Mouse (Mus musculus) B cell, adult 62 days (primary cell): ENCODE results near the gene Zdhhc8. TPM values are rescaled to one million over a fixed set of nuclear protein-coding genes. Genes with fewer than 3 reads are reported as not detected.

Source experiments
- total RNA-seq: library from RNA; stranded (reverse); gene quantifications from 4 replicates; pipeline ENCODE4 v1.2.4, GENCODE M21; 2023

The Zdhhc8 gene
- 21.8 to 27.4 TPM (median 26.0 TPM) in 4 replicates for total RNA-seq

DNA sequence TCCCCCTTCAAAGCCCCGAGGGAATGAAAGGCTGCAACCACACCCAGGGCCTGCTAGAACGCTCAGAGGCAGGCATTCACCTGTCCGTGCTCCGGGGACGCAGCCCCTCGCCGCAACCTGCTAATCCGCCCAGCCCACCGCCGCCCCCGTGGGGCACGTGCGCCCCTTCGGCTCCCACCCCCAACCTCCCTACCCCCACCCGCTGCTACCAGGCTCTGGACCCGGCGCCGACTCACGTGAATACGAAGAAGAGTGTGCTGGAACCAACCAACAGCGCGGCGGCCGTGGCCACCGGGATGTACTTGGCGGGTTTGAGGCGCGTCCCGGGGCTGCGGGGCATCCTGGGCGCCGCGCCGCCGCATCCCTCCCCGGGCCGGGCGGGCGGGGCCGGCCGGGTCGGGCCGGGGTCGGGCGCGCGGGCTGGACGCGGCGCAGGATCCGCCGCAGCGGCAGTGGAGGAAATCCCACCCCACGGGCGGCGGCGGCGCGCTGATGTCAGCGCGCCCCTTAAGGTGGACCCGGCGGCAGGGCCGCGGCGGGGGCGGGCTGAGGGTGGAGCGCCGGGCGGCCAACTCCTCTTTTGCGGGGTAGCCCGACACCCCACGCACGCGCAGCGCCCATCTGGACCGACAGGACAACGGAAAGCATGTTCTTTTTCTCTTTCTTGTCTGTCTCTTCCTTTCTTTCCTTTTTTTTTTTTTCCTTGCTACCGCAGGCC, at the start of gene Zdhhc8:
Gene Zdhhc8 (minus strand): TSS at position 466 of the 718 bp plus-strand sequence.

GRCm38 (mm10) chr16:18258221-18258620, 23.3 kb upstream of the Zdhhc8 start, which contains the start of gene Gm49776:
Gene Gm49776, minus strand, starts transcription at chr16:18258321.

GRCm38 (mm10) chr16:18248433-18249363, 13.8 kb upstream of the Zdhhc8 start, which contains the start of the genes Trmt2a and Ranbp1:
Gene Trmt2a, plus strand, starts transcription at chr16:18248679.
Gene Ranbp1, minus strand, starts transcription at chr16:18248732.

GRCm38 (mm10) chr16:18217579-18217978, 17.4 kb downstream of the Zdhhc8 start, which contains the start of gene Ccdc188:
Gene Ccdc188, plus strand, starts transcription at chr16:18217879.

Other genes starting within 250 kb of the Zdhhc8 start
- gene Dgcr6, start 182.3 kb downstream of the Zdhhc8 start, total RNA-seq, result 19.8 to 24.5 TPM (median 22.1 TPM) in 4 replicates
- gene Prodh, start 144.9 kb downstream of the Zdhhc8 start, total RNA-seq, result 8.8 to 15.6 TPM (median 12.1 TPM) in 4 replicates
- not detected in 4 replicates for gene Rtn4r, start 107.5 kb downstream of the Zdhhc8 start, total RNA-seq
- not detected in 4 replicates for gene Ccdc188, start 17.3 kb downstream of the Zdhhc8 start, total RNA-seq
- gene Trmt2a, start 13.5 kb upstream of the Zdhhc8 start, total RNA-seq, result 142 to 160 TPM (median 149 TPM) in 4 replicates
- gene Ranbp1, start 13.6 kb upstream of the Zdhhc8 start, total RNA-seq, result 102 to 113 TPM (median 106 TPM) in 4 replicates
- gene Gm49776, start 23.2 kb upstream of the Zdhhc8 start, total RNA-seq, result not detected in 4 replicates
- 35.2 to 42.1 TPM (median 37.9 TPM) in 4 replicates for gene Dgcr8, start 54.1 kb upstream of the Zdhhc8 start, total RNA-seq
- gene Tango2, start 113.0 kb upstream of the Zdhhc8 start, total RNA-seq, result 27.1 to 37.4 TPM (median 31.0 TPM) in 4 replicates
- 4.4 to 7.0 TPM (median 6.1 TPM) in 4 replicates for gene Arvcf, start 113.0 kb upstream of the Zdhhc8 start, total RNA-seq
- gene Txnrd2, start 191.2 kb upstream of the Zdhhc8 start, total RNA-seq, result 16.0 to 20.5 TPM (median 20.2 TPM) in 4 replicates
- gene Comt, start 191.7 kb upstream of the Zdhhc8 start, total RNA-seq, result 14.3 to 15.3 TPM (median 15.2 TPM) in 4 replicates